Mouse (Mus musculus) liver, embryonic 14.5 days (tissue): ENCODE results near the gene Cd274.

Experiments
- CTCF ChIP-seq: IDR thresholded peaks from 2 replicates; pipeline ENCODE4 v1.5.1; 2016; ENCODE audit warnings: antibody characterized with exemption, low read depth, control low read depth
- EP300 ChIP-seq: IDR thresholded peaks from 2 replicates; pipeline ENCODE4 v1.6.1; 2016; ENCODE audit warnings: antibody characterized with exemption, low read depth

- TF ChIP-seq CTCF, result no peak
- no peak for TF ChIP-seq EP300
Measured at GRCm38 (mm10) chr19:29376382-29376781, 9.1 kb downstream of the Cd274 start.
